Mouse (Mus musculus) stomach, embryonic 16.5 days (tissue): ENCODE measurements around the gene Irf5. TPM values are rescaled to one million over a fixed set of nuclear protein-coding genes. Genes with fewer than 3 reads are reported as not detected.

Experiments used
- ATAC-seq: fragments of 200-750 bp; cut with Nextera tagmentation; 2 replicates; pipeline ENCODE4 v1.8.0; 2017; ENCODE audit warnings: moderate number of reproducible peaks, moderate TSS enrichment; ENCODE audit not compliant: insufficient read depth, low FRiP score
- H3K27ac ChIP-seq: fragments of 300-500 bp; sonication (generic); 2 replicates; pipeline ENCODE4 v1.5.1; 2014; ENCODE audit warnings: low read length
- H3K27me3 ChIP-seq: fragments of 300-500 bp; sonication (generic); 2 replicates; pipeline ENCODE4 v1.6.1; 2014; ENCODE audit warnings: low read length, control low read depth, mixed read lengths; ENCODE audit not compliant: control insufficient read depth, insufficient read depth
- H3K36me3 ChIP-seq: fragments of 300-500 bp; sonication (generic); 2 replicates; pipeline ENCODE4 v1.6.1; 2014; ENCODE audit warnings: low read length; ENCODE audit not compliant: control insufficient read depth, insufficient read depth
- H3K4me1 ChIP-seq: fragments of 300-500 bp; sonication (generic); 2 replicates; pipeline ENCODE4 v1.6.1; 2014; ENCODE audit warnings: low read length, control low read depth, mixed read lengths; ENCODE audit not compliant: control insufficient read depth, insufficient read depth
- H3K4me2 ChIP-seq: fragments of 300-500 bp; sonication (generic); 2 replicates; pipeline ENCODE4 v1.6.1; 2014; ENCODE audit warnings: low read depth, low read length, mixed read lengths
- H3K4me3 ChIP-seq: fragments of 300-500 bp; sonication (generic); replicated peaks from 2 replicates; pipeline ENCODE4 v1.5.1; 2014; ENCODE audit warnings: mild to moderate bottlenecking, low read length
- H3K9ac ChIP-seq: fragments of 300-500 bp; sonication (generic); 2 replicates; pipeline ENCODE4 v1.6.1; 2014; ENCODE audit warnings: low read length
- H3K9me3 ChIP-seq: fragments of 300-500 bp; sonication (generic); replicated peaks from 2 replicates; pipeline ENCODE4 v1.6.1; 2016; ENCODE audit warnings: low read length, control low read depth; ENCODE audit not compliant: control insufficient read depth
- WGBS: fragments of 180-500 bp; shearing (Covaris S2); extraction: QIAGEN DNeasy Blood & Tissue Kit; methylation state at CpG from one replicate; pipeline ENCODE4 v1.1.7; 2014; 5-methylcytosine and 5-hydroxymethylcytosine counted together
- polyA plus RNA-seq: library from polyadenylated mRNA; unstranded; fragments of >200 nt; fragmentation: Nextera tagmentation; extraction: Ambion mirVana; gene quantifications from 2 replicates; pipeline ENCODE4 v1.2.1, GENCODE M21; 2015

Gene Irf5
- polyA plus RNA-seq, 1 experiment from 2014 or later: 14.0 TPM

GRCm38 (mm10) chr6:29523301-29524033 is 3.0 kb upstream of the Irf5 start:
- no peaks in the 10 kb centered on the region for H3K36me3 ChIP-seq
- peaks cover 4% of the 10 kb centered on the region; the same call in 1 of the 2 replicates for H3K9me3 ChIP-seq
- H3K4me2 ChIP-seq: no peak overlapping the region
- ATAC-seq: no peak
- H3K4me1 ChIP-seq: peaks cover 24% of the 10 kb centered on the region
- no peak overlapping the region for H3K4me3 ChIP-seq
- peak overlapping the region; percentile 56 for H3K27ac ChIP-seq
- H3K27me3 ChIP-seq: peaks cover 18% of the 10 kb centered on the region
- 64% methylated on average over 12 of the region's 12 CpGs for WGBS
- H3K9ac ChIP-seq: no peak overlapping the region

- Histone ChIP-seq H3K9ac (no peak overlapping the region), H3K4me2 (no peak overlapping the region), H3K9me3 (peaks cover 4% of the 10 kb centered on the region; the same call in 1 of the 2 replicates), H3K4me1 (peaks cover 28% of the 10 kb centered on the region), H3K27me3 (peaks cover 18% of the 10 kb centered on the region), H3K36me3 (no peaks in the 10 kb centered on the region), H3K27ac (peak overlapping the region; percentile 56; the same call in 1 of the 2 replicates), H3K4me3 (no peak overlapping the region)
- ATAC-seq: peak; percentile 62; the same call in 1 of the 2 replicates
- WGBS: 33% methylated on average over 6 of the region's 6 CpGs
These were observed 2.4 kb upstream of the Irf5 start for GRCm38 (mm10) chr6:29524034-29524489.

GRCm38 (mm10) chr6:29525256-29525655 is 1.2 kb upstream of the Irf5 start:
- peaks cover 4% of the 10 kb centered on the region; the same call in 1 of the 2 replicates for H3K9me3 ChIP-seq
- no peak overlapping the region for H3K27ac ChIP-seq
- no peak overlapping the region for H3K4me3 ChIP-seq
- peaks cover 38% of the 10 kb centered on the region for H3K4me1 ChIP-seq
- H3K27me3 ChIP-seq: peaks cover 18% of the 10 kb centered on the region
- H3K4me2 ChIP-seq: no peak overlapping the region
- WGBS: 73% methylated on average over 6 of the region's 6 CpGs
- ATAC-seq: no peak
- no peak overlapping the region for H3K9ac ChIP-seq
- no peaks in the 10 kb centered on the region for H3K36me3 ChIP-seq

- Histone ChIP-seq H3K9me3 (peaks cover 4% of the 10 kb centered on the region; the same call in 1 of the 2 replicates), H3K4me2 (peak overlapping the region; percentile 99), H3K9ac (peak overlapping the region; percentile 77), H3K27me3 (peaks cover 18% of the 10 kb centered on the region), H3K4me3 (peak overlapping the region; percentile 66), H3K4me1 (peaks cover 38% of the 10 kb centered on the region), H3K27ac (no peak overlapping the region; the same call in 1 of the 2 replicates), H3K36me3 (no peaks in the 10 kb centered on the region)
- 0 out of 2 replicates have a peak, but pooled peaks have one; percentile 35 for ATAC-seq
- 6% methylated on average over 34 of the region's 34 CpGs for WGBS
These were observed 1.1 kb downstream of the Irf5 start for GRCm38 (mm10) chr6:29527361-29528164.

GRCm38 (mm10) chr6:29528165-29528505 is 1.7 kb downstream of the Irf5 start:
- H3K4me1 ChIP-seq: peaks cover 36% of the 10 kb centered on the region
- no peak for ATAC-seq
- no peaks in the 10 kb centered on the region for H3K36me3 ChIP-seq
- peak overlapping the region; percentile 99 for H3K4me2 ChIP-seq
- H3K9ac ChIP-seq: peak overlapping the region; percentile 77
- H3K4me3 ChIP-seq: peak overlapping the region; percentile 66
- WGBS: 12% methylated on average over 8 of the region's 8 CpGs
- H3K27ac ChIP-seq: no peak overlapping the region
- peaks cover 18% of the 10 kb centered on the region for H3K27me3 ChIP-seq
- peaks cover 4% of the 10 kb centered on the region; the same call in 1 of the 2 replicates for H3K9me3 ChIP-seq

- Histone ChIP-seq H3K36me3 (no peaks in the 10 kb centered on the region), H3K4me1 (peaks cover 36% of the 10 kb centered on the region), H3K27ac (0 out of 2 replicates have a peak overlapping the region, but pooled peaks have one; percentile 6), H3K4me3 (peak overlapping the region; percentile 66), H3K9ac (peak overlapping the region; percentile 8; the same call in 1 of the 2 replicates), H3K27me3 (peaks cover 18% of the 10 kb centered on the region), H3K9me3 (peaks cover 4% of the 10 kb centered on the region; the same call in 1 of the 2 replicates), H3K4me2 (peak overlapping the region; percentile 99)
- no peak for ATAC-seq
- WGBS: 20% methylated on average over 13 of the region's 13 CpGs
These were observed 2.4 kb downstream of the Irf5 start for GRCm38 (mm10) chr6:29528561-29529443.

- Histone ChIP-seq H3K4me3 (peak overlapping the region; percentile 11; the same call in 1 of the 2 replicates), H3K9me3 (peaks cover 4% of the 10 kb centered on the region; the same call in 1 of the 2 replicates), H3K27me3 (peaks cover 18% of the 10 kb centered on the region), H3K4me1 (peaks cover 32% of the 10 kb centered on the region), H3K36me3 (no peaks in the 10 kb centered on the region), H3K4me2 (peak overlapping the region; percentile 99; the same call in 1 of the 2 replicates), H3K27ac (no peak overlapping the region), H3K9ac (no peak overlapping the region; the same call in 1 of the 2 replicates)
- no peak for ATAC-seq
- WGBS: 33% methylated on average over 2 of the region's 2 CpGs
These were observed 3.0 kb downstream of the Irf5 start for GRCm38 (mm10) chr6:29529444-29529820.

- Histone ChIP-seq H3K36me3 (no peaks in the 10 kb centered on the region), H3K27me3 (peaks cover 18% of the 10 kb centered on the region), H3K4me2 (no peak overlapping the region), H3K27ac (no peak overlapping the region), H3K9ac (no peak overlapping the region), H3K4me1 (peaks cover 32% of the 10 kb centered on the region), H3K4me3 (no peak overlapping the region), H3K9me3 (peaks cover 4% of the 10 kb centered on the region; the same call in 1 of the 2 replicates)
- no peak for ATAC-seq
- WGBS: 51% methylated on average over 4 of the region's 4 CpGs
These were observed 3.6 kb downstream of the Irf5 start for GRCm38 (mm10) chr6:29530050-29530449.
